Mouse (Mus musculus) intestine, embryonic 14.5 days (tissue): Measurements from ENCODE around the gene Dennd1a. TPM values are rescaled to one million over a fixed set of nuclear protein-coding genes. Genes with fewer than 3 reads are reported as not detected.
A peak's percentile ranks its signal among the peaks of the same experiment; 100 is the strongest.
"Not testable (repeated sequence)": the region's sequence is repeated elsewhere in the genome, so short reads cannot be mapped to it uniquely, and the experiment has no call there.

Source experiments
- ATAC-seq: fragments of 200-750 bp; cut with Nextera tagmentation; replicated peaks from 2 replicates; pipeline ENCODE4 v1.8.0; 2017; ENCODE audit warnings: low read depth, moderate number of reproducible peaks, moderate TSS enrichment, moderate library complexity; ENCODE audit not compliant: low FRiP score, low TSS enrichment
- DNase-seq: peaks from one replicate; pipeline ENCODE4 v3.0.0-alpha.2; 2018; ENCODE audit warnings: low spot score
- H3K27ac ChIP-seq: fragments of 300-500 bp; sonication (generic); 2 replicates; pipeline ENCODE4 v1.5.1; 2014; ENCODE audit warnings: low read depth, mild to moderate bottlenecking, control low read depth
- H3K27me3 ChIP-seq: fragments of 300-500 bp; sonication (generic); replicated peaks from 2 replicates; pipeline ENCODE4 v1.6.1; 2014; ENCODE audit warnings: low read length, control low read depth; ENCODE audit not compliant: control insufficient read depth, insufficient read depth
- H3K36me3 ChIP-seq: fragments of 300-500 bp; sonication (generic); 2 replicates; pipeline ENCODE4 v1.6.1; 2014; ENCODE audit warnings: low read length, control low read depth; ENCODE audit not compliant: control insufficient read depth, insufficient read depth
- H3K4me1 ChIP-seq: fragments of 300-500 bp; sonication (generic); replicated peaks from 2 replicates; pipeline ENCODE4 v1.6.1; 2014; ENCODE audit warnings: low read length, control low read depth, mixed read lengths; ENCODE audit not compliant: control insufficient read depth, insufficient read depth
- H3K4me2 ChIP-seq: fragments of 300-500 bp; sonication (generic); 2 replicates; pipeline ENCODE4 v1.6.1; 2014; ENCODE audit warnings: low read length
- H3K4me3 ChIP-seq: fragments of 300-500 bp; sonication (generic); 2 replicates; pipeline ENCODE4 v1.5.1; 2014; ENCODE audit warnings: low read depth, low read length, control low read depth, mixed read lengths
- H3K9ac ChIP-seq: fragments of 300-500 bp; sonication (generic); 2 replicates; pipeline ENCODE4 v1.6.1; 2014; ENCODE audit warnings: mild to moderate bottlenecking, low read length
- H3K9me3 ChIP-seq: fragments of 300-500 bp; sonication (generic); 2 replicates; pipeline ENCODE4 v1.6.1; 2016; ENCODE audit warnings: low read length, control low read depth; ENCODE audit not compliant: control insufficient read depth
- WGBS: fragments of 180-500 bp; shearing (Covaris S2); extraction: QIAGEN DNeasy Blood & Tissue Kit; methylation state at CpG from one replicate; pipeline ENCODE4 v1.1.7; 2014; 5-methylcytosine and 5-hydroxymethylcytosine counted together
- polyA plus RNA-seq: library from polyadenylated mRNA; unstranded; fragments of >200 nt; fragmentation: Nextera tagmentation; extraction: Ambion mirVana; gene quantifications from 2 replicates; pipeline ENCODE4 v1.2.1, GENCODE M21; 2014

Gene Dennd1a
- polyA plus RNA-seq, 1 experiment from 2014 or later, result 11.6 TPM

DNA sequence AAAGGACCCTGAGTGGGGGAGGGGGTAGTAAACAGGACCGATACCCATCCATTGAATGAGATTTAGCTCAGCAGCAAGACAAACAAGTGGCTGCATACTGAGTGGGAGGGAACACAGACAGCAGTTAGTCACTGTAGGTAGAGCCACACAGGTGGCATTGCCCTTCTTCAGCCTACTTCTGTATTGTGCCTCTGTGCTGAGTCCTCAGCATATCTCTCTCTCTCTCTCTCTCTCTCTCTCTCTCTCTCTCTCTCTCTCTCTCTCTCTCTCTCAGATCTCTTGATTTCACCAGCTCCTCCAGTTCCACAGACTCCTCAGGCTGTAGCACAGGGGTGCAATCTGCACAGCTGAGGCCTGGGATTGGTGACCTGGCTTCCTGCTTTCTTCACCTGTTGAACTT is 347.2 kb downstream of the Dennd1a start:
- Histone ChIP-seq H3K36me3 (no peaks in the 10 kb centered on the region), H3K9ac (no peak overlapping the region), H3K4me3 (no peak overlapping the region), H3K4me2 (no peak overlapping the region), H3K9me3 (no peaks in the 10 kb centered on the region), H3K27me3 (no peaks in the 10 kb centered on the region), H3K27ac (no peak overlapping the region), H3K4me1 (no peaks in the 10 kb centered on the region)
- DNase-seq, result no peak
- 77% methylated on average over 1 of the region's 1 CpGs for WGBS
- ATAC-seq, result no peak

DNA sequence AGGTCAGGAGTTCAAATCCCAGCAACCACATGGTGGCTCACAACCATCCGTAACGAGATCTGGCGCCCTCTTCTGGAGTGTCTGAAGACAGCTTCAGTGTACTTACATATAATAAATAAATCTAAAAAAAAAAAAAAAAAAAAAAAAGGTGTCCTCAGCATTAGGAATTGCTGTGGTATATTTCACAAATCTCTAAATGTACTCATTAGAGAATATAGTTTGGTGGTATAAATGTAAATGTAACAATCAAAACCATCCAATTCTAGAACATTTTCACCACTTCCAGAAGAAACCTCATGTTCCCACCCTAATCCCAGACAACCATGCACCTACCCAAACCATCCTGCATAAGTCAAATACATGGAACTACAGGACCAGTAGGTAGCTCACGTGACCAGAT is 350.3 kb downstream of the Dennd1a start:
- not testable (repeated sequence) for H3K36me3 ChIP-seq, H3K27me3 ChIP-seq, H3K9ac ChIP-seq, H3K4me1 ChIP-seq, H3K4me3 ChIP-seq, ATAC-seq, H3K4me2 ChIP-seq, DNase-seq, H3K27ac ChIP-seq, H3K9me3 ChIP-seq
- 98% methylated on average over 1 of the region's 4 CpGs for whole genome bisulfite sequencing

DNA sequence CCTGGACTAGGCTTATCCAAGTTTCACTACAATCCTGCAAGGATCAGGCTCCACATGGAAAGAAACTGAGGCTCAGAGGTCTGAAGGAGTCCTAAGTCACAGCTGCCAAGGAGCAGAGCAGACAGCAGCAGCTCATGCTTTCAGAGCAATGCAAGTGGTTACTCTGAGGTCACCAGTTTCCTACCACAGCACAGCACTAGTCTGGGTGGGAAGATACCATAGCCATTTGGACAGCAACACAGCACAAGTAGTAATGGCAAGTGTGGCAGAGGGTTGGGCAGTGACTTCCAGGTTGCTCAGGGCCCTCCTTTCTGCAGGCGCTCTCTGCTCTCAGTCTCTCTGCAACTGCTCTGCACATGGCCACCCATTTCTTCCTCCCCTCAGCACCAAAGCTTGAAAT is 354.9 kb downstream of the Dennd1a start:
- H3K4me3 ChIP-seq, result no peak overlapping the region
- WGBS, result 88% methylated on average over 1 of the region's 1 CpGs
- ATAC-seq, result no peak

DNA sequence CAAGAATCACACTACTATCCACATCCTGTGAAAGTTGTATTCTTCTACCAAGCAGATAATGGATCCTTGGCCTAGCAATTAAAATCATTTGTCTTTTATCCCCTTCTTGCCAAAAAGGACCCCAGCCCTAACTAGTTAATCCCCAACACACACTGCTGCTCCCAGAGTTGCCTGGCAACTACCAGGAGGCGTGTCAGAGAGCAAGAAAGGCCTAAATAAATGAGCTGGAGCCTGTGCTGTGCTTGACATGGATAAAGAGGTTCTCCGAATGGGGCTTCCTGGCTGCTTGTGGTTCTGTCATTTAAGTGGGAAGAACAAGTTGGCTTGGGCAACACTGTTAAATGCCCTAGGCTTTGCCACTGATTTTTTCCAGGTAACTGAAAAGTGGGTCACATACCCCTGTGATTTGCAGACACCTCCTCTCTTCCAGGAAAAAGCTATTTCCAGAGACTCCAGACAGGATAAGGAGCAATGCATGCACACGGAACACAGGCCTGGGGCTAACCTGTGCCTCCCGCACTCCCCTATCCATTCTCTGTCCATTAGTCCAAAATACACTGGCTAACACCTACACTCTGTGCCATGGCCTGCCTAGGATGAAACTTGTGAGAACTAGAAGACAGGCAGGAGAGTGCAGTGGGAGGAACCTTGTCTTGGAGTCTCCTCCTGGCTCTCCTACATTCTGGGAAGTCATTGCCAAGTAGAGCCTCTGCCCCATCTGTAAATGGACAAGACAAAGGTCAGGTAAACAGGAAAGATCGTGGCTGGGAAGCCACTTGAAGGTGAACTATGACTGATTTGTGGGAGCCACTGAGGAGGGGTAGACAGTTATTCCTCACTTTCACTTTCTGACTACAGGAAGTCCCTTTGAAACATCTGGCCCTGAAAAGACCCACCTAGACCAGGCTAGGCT is 355.9 kb downstream of the Dennd1a start:
- DNase-seq, result peak; percentile 49
- Histone ChIP-seq H3K4me1 (no peaks in the 10 kb centered on the region), H3K9ac (no peak overlapping the region), H3K4me2 (no peak overlapping the region), H3K4me3 (no peak overlapping the region), H3K36me3 (no peaks in the 10 kb centered on the region), H3K9me3 (no peaks in the 10 kb centered on the region), H3K27ac (no peak overlapping the region), H3K27me3 (no peaks in the 10 kb centered on the region)
- ATAC-seq, result no peak
- WGBS, result 50% methylated on average over 5 of the region's 5 CpGs

More for the DNA sequence above, 354.9 kb downstream of the Dennd1a start:
- no peak overlapping the region for H3K9ac ChIP-seq
- peak; percentile 15 for DNase-seq
- no peaks in the 10 kb centered on the region for H3K27me3 ChIP-seq
- no peaks in the 10 kb centered on the region for H3K36me3 ChIP-seq
- H3K27ac ChIP-seq, result no peak overlapping the region
- H3K4me2 ChIP-seq, result no peak overlapping the region
- no peaks in the 10 kb centered on the region for H3K4me1 ChIP-seq
- no peaks in the 10 kb centered on the region for H3K9me3 ChIP-seq

DNA sequence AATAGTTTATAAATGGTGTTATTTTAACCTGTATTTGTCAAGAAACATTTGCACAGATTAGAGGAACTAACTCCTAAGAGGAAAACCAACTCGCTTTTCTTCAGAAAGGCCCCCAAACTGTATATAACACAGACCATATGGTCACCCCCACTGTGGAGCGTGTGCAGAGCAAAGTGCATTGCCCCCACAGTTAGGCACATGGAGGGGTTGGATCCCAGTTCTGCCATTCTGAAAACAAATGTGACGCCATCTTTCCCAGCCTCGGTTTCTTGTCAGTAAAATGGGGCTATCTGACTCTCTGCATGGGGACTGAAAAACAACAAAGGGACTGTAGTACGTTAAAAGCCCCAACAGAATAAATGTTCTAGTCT is 361.1 kb downstream of the Dennd1a start:
- peak; percentile 40 for DNase-seq
- no peaks in the 10 kb centered on the region for H3K9me3 ChIP-seq
- no peak for ATAC-seq
- no peaks in the 10 kb centered on the region for H3K36me3 ChIP-seq
- H3K4me2 ChIP-seq, result no peak overlapping the region
- H3K9ac ChIP-seq, result no peak overlapping the region
- H3K4me1 ChIP-seq, result no peaks in the 10 kb centered on the region
- WGBS, result 74% methylated on average over 5 of the region's 5 CpGs
- no peak overlapping the region for H3K27ac ChIP-seq
- H3K4me3 ChIP-seq, result no peak overlapping the region
- no peaks in the 10 kb centered on the region for H3K27me3 ChIP-seq

DNA sequence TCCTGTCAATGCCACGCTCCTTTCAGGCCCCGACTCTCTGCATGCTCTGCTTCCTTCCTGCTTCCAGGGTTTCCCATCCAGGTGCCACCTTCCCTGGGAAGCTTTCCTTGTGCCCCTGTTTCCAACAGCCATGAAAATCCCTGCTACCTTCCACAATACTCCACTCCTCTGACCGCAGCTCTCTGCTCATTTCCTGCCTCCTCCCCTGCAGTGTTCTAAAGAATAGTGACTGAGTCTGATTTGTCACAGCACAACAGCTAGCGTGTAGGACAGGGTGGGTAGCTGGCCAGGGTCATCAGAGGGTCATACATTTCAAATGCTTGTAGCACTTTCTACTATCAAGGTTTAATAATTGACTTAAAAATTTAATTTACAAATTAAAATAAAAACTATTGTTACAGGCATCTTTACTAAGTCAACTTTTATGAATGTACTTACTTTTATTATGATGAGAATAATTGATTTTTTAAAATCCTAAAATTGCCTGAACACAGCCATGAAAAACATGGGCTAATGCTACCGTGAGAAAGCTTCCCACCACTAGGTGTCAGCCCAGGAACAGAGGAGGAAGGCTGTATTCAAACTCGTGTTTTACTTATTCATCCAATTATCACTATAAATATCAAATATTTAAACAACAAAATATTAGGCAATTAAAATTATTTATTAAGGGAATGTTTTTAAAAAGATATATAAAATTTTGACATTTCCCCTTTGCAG is 361.6 kb downstream of the Dennd1a start:
- ATAC-seq (no peak), DNase-seq (peak; percentile 73)
- Histone ChIP-seq H3K4me3 (no peak overlapping the region), H3K27me3 (no peaks in the 10 kb centered on the region), H3K4me1 (no peaks in the 10 kb centered on the region), H3K27ac (no peak overlapping the region), H3K9ac (no peak overlapping the region), H3K4me2 (no peak overlapping the region), H3K9me3 (no peaks in the 10 kb centered on the region), H3K36me3 (no peaks in the 10 kb centered on the region)
- 42% methylated on average over 6 of the region's 6 CpGs for WGBS

DNA sequence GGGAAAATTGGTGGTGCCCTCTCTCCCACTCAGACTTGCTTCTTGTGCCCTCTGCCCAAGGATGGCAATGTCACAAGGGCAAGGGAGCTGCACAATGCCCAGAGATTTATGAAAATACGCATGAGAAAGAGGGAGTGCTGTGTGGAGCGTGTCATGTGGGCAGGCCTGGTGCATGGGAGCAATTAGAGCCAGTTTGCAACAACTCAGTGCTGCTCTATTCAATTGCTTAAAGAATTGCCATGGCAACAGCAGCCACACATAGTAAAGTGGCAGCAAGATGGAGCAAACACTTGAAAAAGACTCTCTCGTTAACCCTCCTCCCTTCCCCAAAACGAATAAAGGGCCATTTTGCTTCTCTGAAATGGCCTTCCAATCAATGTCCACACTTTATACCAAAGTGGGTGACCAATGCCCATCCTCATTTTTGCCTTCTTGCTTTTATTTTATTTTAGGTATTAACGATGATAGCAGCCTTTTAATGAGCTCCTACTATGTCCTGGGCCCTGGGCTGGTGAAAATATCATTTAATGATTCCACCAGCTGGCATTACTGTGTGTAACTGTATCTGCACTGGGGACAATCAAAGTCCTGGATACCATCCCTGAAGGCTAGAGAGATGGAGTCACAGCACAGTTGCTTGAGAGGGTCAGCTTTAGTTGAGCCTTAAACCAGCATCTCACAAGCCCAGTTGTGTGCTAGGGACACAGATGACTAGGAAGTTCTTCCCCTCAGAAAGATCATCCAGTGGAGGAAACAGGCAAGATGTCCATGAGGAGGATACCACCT is 378.3 kb downstream of the Dennd1a start:
- H3K9me3 ChIP-seq, result no peaks in the 10 kb centered on the region
- no peak for ATAC-seq
- no peak overlapping the region for H3K27ac ChIP-seq
- no peak overlapping the region for H3K4me2 ChIP-seq
- DNase-seq, result no peak
- H3K36me3 ChIP-seq, result no peaks in the 10 kb centered on the region
- no peak overlapping the region for H3K4me3 ChIP-seq
- 68% methylated on average over 5 of the region's 5 CpGs for WGBS
- H3K9ac ChIP-seq, result no peak overlapping the region
- no peaks in the 10 kb centered on the region for H3K27me3 ChIP-seq
- H3K4me1 ChIP-seq, result no peaks in the 10 kb centered on the region

DNA sequence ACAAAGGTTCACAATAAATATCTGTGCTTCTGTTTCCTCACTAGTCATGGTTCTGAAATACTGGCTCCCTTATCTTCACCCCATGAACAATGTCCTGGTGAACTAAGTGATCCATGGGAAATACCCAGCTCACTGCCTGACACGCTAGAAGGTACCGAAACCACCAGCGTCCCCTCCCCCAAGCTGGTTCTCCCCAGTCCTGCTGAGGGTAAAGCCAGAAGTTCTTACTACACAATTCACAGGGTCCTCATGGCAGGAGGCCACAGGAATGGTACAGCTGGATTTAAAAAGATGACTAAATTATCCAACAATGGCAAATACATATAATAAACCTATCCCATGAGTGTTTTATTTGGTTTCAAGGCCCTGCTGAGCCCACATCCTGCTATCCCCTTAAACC is 378.9 kb downstream of the Dennd1a start:
- no peak overlapping the region for H3K4me2 ChIP-seq

More for the DNA sequence above, 378.9 kb downstream of the Dennd1a start:
- H3K9ac ChIP-seq, result no peak overlapping the region
- no peak overlapping the region for H3K27ac ChIP-seq
- H3K4me1 ChIP-seq, result no peaks in the 10 kb centered on the region
- no peaks in the 10 kb centered on the region for H3K36me3 ChIP-seq
- DNase-seq, result no peak
- 91% methylated on average over 3 of the region's 3 CpGs for WGBS
- ATAC-seq, result no peak
- no peak overlapping the region for H3K4me3 ChIP-seq
- no peaks in the 10 kb centered on the region for H3K27me3 ChIP-seq
- no peaks in the 10 kb centered on the region for H3K9me3 ChIP-seq
